Mouse (Mus musculus): ENCODE data around the gene Mgat3. TPM values are rescaled to one million over a fixed set of nuclear protein-coding genes. Genes with fewer than 3 reads are reported as not detected.

Gene Mgat3
- polyA plus RNA-seq, 1 experiment from 2014 or later = 7.3 TPM

DNA sequence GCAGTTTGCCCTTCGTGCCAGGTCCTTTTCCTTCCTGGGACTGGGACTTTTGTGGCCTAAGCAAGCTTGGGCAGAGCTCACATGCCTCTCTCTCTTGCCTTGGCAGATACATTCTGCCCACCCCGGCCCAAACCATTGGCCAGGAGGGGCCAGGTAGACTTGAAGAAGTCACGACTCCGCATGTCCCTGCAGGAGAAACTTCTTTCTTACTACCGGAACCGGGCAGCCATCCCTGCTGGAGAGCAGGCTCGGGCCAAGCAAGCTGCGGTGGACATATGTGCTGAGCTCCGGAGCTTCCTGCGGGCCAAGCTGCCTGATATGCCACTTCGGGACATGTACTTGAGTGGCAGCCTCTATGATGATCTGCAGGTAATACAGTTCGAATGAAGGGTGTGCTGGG, 74.6 kb downstream of the Mgat3 start:
- H3K9me3 ChIP-seq (replicated peaks) = no peaks in the 10 kb centered on the region
- no peak for ATAC-seq (replicated peaks; ENCODE audit: low FRiP score)
- no peak overlapping the region for H3K4me3 ChIP-seq (replicated peaks)
- H3K9ac ChIP-seq = no peak overlapping the region
- no peak overlapping the region for H3K27ac ChIP-seq
- H3K4me1 ChIP-seq = peaks cover 6% of the 10 kb centered on the region
- 93% methylated on average over 12 of the region's 12 CpGs for WGBS
- H3K4me2 ChIP-seq = no peak overlapping the region
- H3K36me3 ChIP-seq = peaks cover 90% of the 10 kb centered on the region
- no peaks in the 10 kb centered on the region for H3K27me3 ChIP-seq

DNA sequence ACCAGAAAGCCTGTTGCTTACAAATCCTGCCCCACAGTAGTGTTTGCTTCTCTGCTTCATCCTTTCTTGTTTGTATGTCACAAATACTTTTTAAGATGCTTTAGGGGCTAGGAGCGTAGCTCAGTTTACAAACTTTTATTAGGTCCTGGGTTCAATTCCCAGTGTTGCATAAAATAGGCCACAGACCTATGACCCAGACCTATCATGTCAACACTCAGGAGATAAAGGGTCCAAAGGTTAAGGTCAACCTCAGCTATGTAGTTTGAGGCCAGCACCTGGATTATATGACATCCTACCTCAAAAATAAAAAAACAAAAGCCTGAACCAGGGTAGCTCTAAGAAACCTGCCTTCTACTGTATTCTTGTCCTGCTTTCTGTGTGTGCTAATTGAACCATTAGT, 75.1 kb downstream of the Mgat3 start:
- 97% methylated on average over 1 of the region's 1 CpGs for WGBS
- H3K4me2 ChIP-seq = no peak overlapping the region
- H3K27ac ChIP-seq = no peak overlapping the region
- H3K36me3 ChIP-seq = peaks cover 85% of the 10 kb centered on the region
- no peaks in the 10 kb centered on the region for H3K27me3 ChIP-seq
- no peak overlapping the region for H3K4me3 ChIP-seq (replicated peaks)
- no peaks in the 10 kb centered on the region for H3K9me3 ChIP-seq (replicated peaks)
- no peak for ATAC-seq (replicated peaks; ENCODE audit: low FRiP score)
- peaks cover 11% of the 10 kb centered on the region for H3K4me1 ChIP-seq
- H3K9ac ChIP-seq = no peak overlapping the region

- Histone ChIP-seq H3K36me3 (peaks cover 74% of the 10 kb centered on the region), H3K27me3 (no peaks in the 10 kb centered on the region), H3K9me3 (replicated peaks) (no peaks in the 10 kb centered on the region), H3K4me2 (no peak overlapping the region), H3K4me3 (replicated peaks) (no peak overlapping the region), H3K9ac (no peak overlapping the region), H3K4me1 (peaks cover 21% of the 10 kb centered on the region), H3K27ac (no peak overlapping the region)
- ATAC-seq (replicated peaks; ENCODE audit: low FRiP score) = no peak
- 95% methylated on average over 10 of the region's 10 CpGs for WGBS
Measured at GRCm38 (mm10) chr15:80249672-80250071, 76.2 kb downstream of the Mgat3 start.

DNA sequence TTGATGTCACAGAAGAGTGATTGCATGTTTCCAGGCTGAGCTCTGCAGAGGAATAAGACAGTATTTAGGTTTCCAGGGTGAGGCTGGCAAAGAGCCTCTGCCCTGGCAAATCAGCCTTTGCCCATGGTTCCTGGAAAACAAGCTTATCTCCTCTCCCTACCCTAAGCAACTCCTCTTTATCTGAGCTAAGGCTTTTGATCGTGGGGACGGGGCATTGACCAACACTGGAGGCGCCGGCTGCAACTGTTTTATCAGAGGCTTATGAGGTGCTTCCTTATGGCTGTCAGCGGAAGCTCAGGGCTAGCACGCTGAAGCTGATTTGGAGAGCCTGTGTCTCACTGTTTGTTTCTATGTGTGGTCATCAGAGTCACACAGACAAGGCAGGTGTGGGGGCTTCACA, 77.1 kb downstream of the Mgat3 start:
- Histone ChIP-seq H3K9ac (no peak overlapping the region), H3K27ac (no peak overlapping the region), H3K27me3 (no peaks in the 10 kb centered on the region), H3K4me2 (no peak overlapping the region), H3K4me3 (replicated peaks) (no peak overlapping the region), H3K36me3 (peaks cover 67% of the 10 kb centered on the region), H3K4me1 (peaks cover 21% of the 10 kb centered on the region), H3K9me3 (replicated peaks) (no peaks in the 10 kb centered on the region)
- WGBS = 94% methylated on average over 6 of the region's 6 CpGs
- ATAC-seq (replicated peaks; ENCODE audit: low FRiP score) = no peak

DNA sequence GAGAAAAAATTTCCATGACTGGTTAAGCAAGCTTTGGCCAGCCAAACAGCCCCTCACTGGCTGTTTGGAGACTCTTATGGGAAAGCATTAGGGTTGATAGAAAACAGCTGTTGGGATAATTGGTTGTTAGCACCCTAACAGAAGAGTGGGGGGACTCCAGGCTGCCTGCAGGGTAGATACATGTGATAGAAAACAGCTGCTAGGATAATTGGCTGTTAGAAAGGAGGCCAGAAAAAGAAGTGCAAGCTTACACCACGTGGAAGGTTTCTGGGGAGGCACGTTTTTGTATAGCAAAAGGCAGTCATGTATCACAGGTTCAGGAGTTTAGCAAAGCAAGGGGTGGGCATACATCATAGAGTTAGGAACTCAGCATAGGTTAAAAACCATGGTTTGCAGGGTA, 80.0 kb downstream of the Mgat3 start:
- no peaks in the 10 kb centered on the region for H3K9me3 ChIP-seq (replicated peaks)
- no peak overlapping the region for H3K4me3 ChIP-seq (replicated peaks)
- WGBS = 16% methylated on average over 2 of the region's 2 CpGs
- H3K4me1 ChIP-seq = peaks cover 43% of the 10 kb centered on the region
- H3K36me3 ChIP-seq = peaks cover 65% of the 10 kb centered on the region
- H3K9ac ChIP-seq = 0 out of 2 replicates have a peak overlapping the region, but pooled peaks have one; percentile 57
- no peaks in the 10 kb centered on the region for H3K27me3 ChIP-seq
- ATAC-seq (replicated peaks; ENCODE audit: low FRiP score) = no peak
- H3K27ac ChIP-seq = peak overlapping the region; percentile 98
- H3K4me2 ChIP-seq = peak overlapping the region; percentile 88

- no peaks in the 10 kb centered on the region for H3K9me3 ChIP-seq (replicated peaks)
- H3K4me3 ChIP-seq (replicated peaks) = peak overlapping the region; percentile 96
- peaks cover 48% of the 10 kb centered on the region for H3K4me1 ChIP-seq
- 31% methylated on average over 6 of the region's 6 CpGs for WGBS
- peaks cover 65% of the 10 kb centered on the region for H3K36me3 ChIP-seq
- ATAC-seq (replicated peaks; ENCODE audit: low FRiP score) = no peak
- H3K9ac ChIP-seq = peak overlapping the region; percentile 57
- H3K27me3 ChIP-seq = no peaks in the 10 kb centered on the region
- H3K27ac ChIP-seq = peak overlapping the region; percentile 98
- peak overlapping the region; percentile 88 for H3K4me2 ChIP-seq
Measured at GRCm38 (mm10) chr15:80254207-80254606, 80.7 kb downstream of the Mgat3 start.

DNA sequence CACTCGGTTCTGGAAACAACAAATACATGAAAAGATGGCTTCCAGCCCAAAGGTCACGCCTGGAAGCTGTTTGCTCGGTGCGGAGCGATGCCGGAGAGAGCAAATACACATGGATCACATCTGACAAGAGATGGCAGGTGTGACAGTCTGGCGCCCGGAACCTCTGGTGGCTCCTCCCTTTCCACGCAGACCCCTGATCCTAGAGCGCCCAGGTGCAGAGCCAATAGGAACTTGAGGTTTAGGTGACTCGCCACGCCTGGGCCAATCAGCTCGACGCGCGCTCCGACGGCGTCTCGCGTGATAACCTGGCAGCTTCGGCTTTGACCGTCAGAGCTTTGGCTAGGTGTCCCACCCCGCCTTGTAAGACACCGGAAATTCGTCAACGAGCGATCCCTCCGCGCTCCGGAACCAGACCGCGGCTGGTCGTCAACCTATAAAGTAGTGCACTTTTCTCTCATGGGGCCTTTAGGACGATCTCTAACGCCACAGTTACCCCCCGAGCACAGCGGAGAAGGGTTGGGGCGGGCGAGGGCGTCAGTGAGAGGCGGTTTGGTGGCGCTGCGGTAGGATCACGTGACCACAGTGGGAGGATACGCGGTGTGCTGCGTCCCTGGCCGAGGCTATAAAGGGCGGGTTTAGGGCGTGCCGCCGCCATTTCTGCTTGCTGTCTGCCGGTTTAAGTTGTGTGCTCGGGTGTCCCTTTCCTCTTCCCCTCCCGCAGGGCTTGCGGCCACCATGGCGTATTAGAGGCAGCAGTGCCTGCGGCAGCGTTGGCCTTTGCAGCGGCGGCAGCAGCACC, 81.5 kb downstream of the Mgat3 start, which contains the start of gene Atf4:
TSS of gene Atf4 (plus strand) at position 338 of the 799 bp plus-strand sequence.
- H3K36me3 ChIP-seq = peaks cover 65% of the 10 kb centered on the region
- peak within 1 kb of the TSS; percentile 98 for H3K27ac ChIP-seq
- peak; percentile 94 for ATAC-seq (replicated peaks; ENCODE audit: low FRiP score)

GRCm38 (mm10) chr15:80255646-80256121, 82.2 kb downstream of the Mgat3 start:
- Histone ChIP-seq H3K9me3 (replicated peaks) (no peaks in the 10 kb centered on the region), H3K9ac (peak overlapping the region; percentile 100), H3K4me3 (replicated peaks) (peak overlapping the region; percentile 96), H3K27ac (peak overlapping the region; percentile 98), H3K4me2 (peak overlapping the region; percentile 88), H3K27me3 (no peaks in the 10 kb centered on the region), H3K36me3 (peaks cover 65% of the 10 kb centered on the region), H3K4me1 (peaks cover 52% of the 10 kb centered on the region)
- WGBS = under 1% methylated on average over 51 of the region's 51 CpGs
- ATAC-seq (replicated peaks; ENCODE audit: low FRiP score) = peak; percentile 47

More for the DNA sequence above, 81.5 kb downstream of the Mgat3 start, which contains the start of gene Atf4:
- H3K27me3 ChIP-seq = no peaks in the 10 kb centered on the region
- H3K9me3 ChIP-seq (replicated peaks) = no peaks in the 10 kb centered on the region
- WGBS = under 1% methylated on average over 62 of the region's 62 CpGs
- peak within 1 kb of the TSS; percentile 88 for H3K4me2 ChIP-seq
- peak within 1 kb of the TSS; percentile 96 for H3K4me3 ChIP-seq (replicated peaks)
- peaks cover 52% of the 10 kb centered on the region for H3K4me1 ChIP-seq
- H3K9ac ChIP-seq = peak within 1 kb of the TSS; percentile 100

DNA sequence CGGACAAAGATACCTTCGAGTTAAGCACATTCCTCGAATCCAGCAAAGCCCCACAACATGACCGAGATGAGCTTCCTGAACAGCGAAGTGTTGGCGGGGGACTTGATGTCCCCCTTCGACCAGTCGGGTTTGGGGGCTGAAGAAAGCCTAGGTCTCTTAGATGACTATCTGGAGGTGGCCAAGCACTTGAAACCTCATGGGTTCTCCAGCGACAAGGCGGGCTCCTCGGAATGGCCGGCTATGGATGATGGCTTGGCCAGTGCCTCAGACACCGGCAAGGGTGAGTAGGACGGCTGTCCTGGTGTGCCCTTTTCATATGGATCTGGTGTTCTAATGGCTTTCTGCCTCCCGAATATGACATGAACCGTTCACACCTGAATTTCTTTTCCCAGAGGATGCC, 82.7 kb downstream of the Mgat3 start:
- H3K4me2 ChIP-seq = peak overlapping the region; percentile 88
- H3K4me1 ChIP-seq = peaks cover 52% of the 10 kb centered on the region
- no peak for ATAC-seq (replicated peaks; ENCODE audit: low FRiP score)
- 6% methylated on average over 16 of the region's 16 CpGs for WGBS
- H3K9me3 ChIP-seq (replicated peaks) = no peaks in the 10 kb centered on the region
- H3K27me3 ChIP-seq = no peaks in the 10 kb centered on the region
- H3K9ac ChIP-seq = peak overlapping the region; percentile 100
- peak overlapping the region; percentile 98 for H3K27ac ChIP-seq
- peaks cover 63% of the 10 kb centered on the region for H3K36me3 ChIP-seq
- peak overlapping the region; percentile 96 for H3K4me3 ChIP-seq (replicated peaks)

GRCm38 (mm10) chr15:80256656-80257601, 83.4 kb downstream of the Mgat3 start:
- ATAC-seq (replicated peaks; ENCODE audit: low FRiP score) = no peak
- Histone ChIP-seq H3K27me3 (no peaks in the 10 kb centered on the region), H3K9me3 (replicated peaks) (no peaks in the 10 kb centered on the region), H3K9ac (peak overlapping the region; percentile 100), H3K36me3 (peaks cover 59% of the 10 kb centered on the region), H3K27ac (peak overlapping the region; percentile 98), H3K4me3 (replicated peaks) (peak overlapping the region; percentile 96), H3K4me1 (peaks cover 52% of the 10 kb centered on the region), H3K4me2 (peak overlapping the region; percentile 88)
- WGBS = 59% methylated on average over 12 of the region's 12 CpGs

DNA sequence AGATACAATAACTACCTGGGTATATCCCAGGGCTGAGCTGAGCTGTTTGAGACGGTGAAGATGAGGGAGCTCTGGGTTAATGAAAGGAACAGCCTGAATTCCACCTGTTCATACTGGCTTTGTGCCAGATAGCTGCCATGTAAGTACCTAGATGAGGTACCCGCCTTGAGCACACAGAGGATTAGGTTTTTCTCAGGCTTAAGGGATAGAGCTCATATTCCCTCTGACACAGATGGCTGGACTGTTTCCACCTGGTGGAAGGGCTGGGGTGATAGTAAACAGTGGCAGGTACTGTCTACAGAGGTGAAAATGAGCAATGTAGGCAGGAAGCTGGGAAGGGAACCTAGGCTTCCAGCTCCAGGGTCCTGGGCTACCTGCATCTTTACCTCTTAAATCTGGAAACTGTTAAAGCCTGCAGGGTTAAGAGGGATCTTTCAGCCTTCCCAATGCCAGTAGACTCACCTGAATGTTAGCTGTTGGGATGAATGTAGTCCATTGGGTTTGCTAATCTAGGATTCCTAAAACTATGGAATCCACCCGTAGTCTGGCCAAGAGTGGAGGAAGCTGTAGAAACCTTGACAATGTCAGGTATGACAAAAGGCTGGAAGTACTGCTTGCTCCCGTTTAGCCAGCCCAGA, 84.2 kb downstream of the Mgat3 start:
- Histone ChIP-seq H3K9ac (peak overlapping the region; percentile 100; the same call in 1 of the 2 replicates), H3K4me2 (peak overlapping the region; percentile 88), H3K9me3 (replicated peaks) (no peaks in the 10 kb centered on the region), H3K36me3 (peaks cover 57% of the 10 kb centered on the region), H3K27me3 (no peaks in the 10 kb centered on the region), H3K4me3 (replicated peaks) (peak overlapping the region; percentile 96; the same call in 1 of the 2 replicates), H3K27ac (peak overlapping the region; percentile 98), H3K4me1 (peaks cover 53% of the 10 kb centered on the region)
- ATAC-seq (replicated peaks; ENCODE audit: low FRiP score) = no peak
- WGBS = 31% methylated on average over 4 of the region's 4 CpGs

Data from kidney, embryonic 15.5 days (tissue).